Mouse (Mus musculus) intestine, postnatal 0 days (tissue): ENCODE results near the gene Gm10337. TPM values are rescaled to one million over a fixed set of nuclear protein-coding genes. Genes with fewer than 3 reads are reported as not detected.

Experiments used
- ATAC-seq: fragments of 200-750 bp; cut with Nextera tagmentation; 2 replicates; pipeline ENCODE4 v1.8.0; 2017; ENCODE audit warnings: mild to moderate bottlenecking, moderate TSS enrichment, moderate library complexity
- H3K27ac ChIP-seq: fragments of 300-500 bp; sonication (generic); 2 replicates; pipeline ENCODE4 v1.5.1; 2014; ENCODE audit warnings: mild to moderate bottlenecking, low read depth, low read length, moderate library complexity
- H3K27me3 ChIP-seq: fragments of 300-500 bp; sonication (generic); replicated peaks from 2 replicates; pipeline ENCODE4 v1.6.1; 2014; ENCODE audit warnings: low read length, mixed read lengths; ENCODE audit not compliant: control insufficient read depth, insufficient read depth
- H3K36me3 ChIP-seq: fragments of 300-500 bp; sonication (generic); 2 replicates; pipeline ENCODE4 v1.6.1; 2014; ENCODE audit warnings: mild to moderate bottlenecking, moderate library complexity; ENCODE audit not compliant: control insufficient read depth, insufficient read depth
- H3K4me1 ChIP-seq: fragments of 300-500 bp; sonication (generic); replicated peaks from 2 replicates; pipeline ENCODE4 v1.6.1; 2014; ENCODE audit warnings: antibody characterized with exemption, low read length, mixed read lengths; ENCODE audit not compliant: control insufficient read depth, insufficient read depth
- H3K4me2 ChIP-seq: fragments of 300-500 bp; sonication (generic); replicated peaks from 2 replicates; pipeline ENCODE4 v1.6.1; 2014; ENCODE audit warnings: low read depth, mild to moderate bottlenecking, moderate library complexity
- H3K4me3 ChIP-seq: fragments of 300-500 bp; sonication (generic); 2 replicates; pipeline ENCODE4 v1.5.1; 2014; ENCODE audit warnings: low read depth, low read length
- H3K9ac ChIP-seq: fragments of 300-500 bp; sonication (generic); 2 replicates; pipeline ENCODE4 v1.6.1; 2014; ENCODE audit warnings: mild to moderate bottlenecking, low read depth, low read length
- H3K9me3 ChIP-seq: fragments of 300-500 bp; sonication (generic); 2 replicates; pipeline ENCODE4 v1.6.1; 2016; ENCODE audit warnings: mixed run types; ENCODE audit not compliant: control insufficient read depth
- CTCF ChIP-seq: sonication (generic); IDR thresholded peaks from 2 replicates; pipeline ENCODE4 v1.5.1; 2016; ENCODE audit warnings: low read depth, mild to moderate bottlenecking, control low read depth, antibody characterized with exemption, moderate library complexity
- WGBS: fragments of 180-500 bp; shearing (Covaris S2); extraction: QIAGEN DNeasy Blood & Tissue Kit; methylation state at CpG from one replicate; pipeline ENCODE4 v1.1.7; 2014; 5-methylcytosine and 5-hydroxymethylcytosine counted together
- polyA plus RNA-seq: library from polyadenylated mRNA; unstranded; fragments of >200 nt; fragmentation: Nextera tagmentation; extraction: Ambion mirVana; gene quantifications from 2 replicates; pipeline ENCODE4 v1.2.1, GENCODE M21; 2015

Gene Gm10337
- polyA plus RNA-seq, 1 experiment from 2014 or later, result not detected

DNA sequence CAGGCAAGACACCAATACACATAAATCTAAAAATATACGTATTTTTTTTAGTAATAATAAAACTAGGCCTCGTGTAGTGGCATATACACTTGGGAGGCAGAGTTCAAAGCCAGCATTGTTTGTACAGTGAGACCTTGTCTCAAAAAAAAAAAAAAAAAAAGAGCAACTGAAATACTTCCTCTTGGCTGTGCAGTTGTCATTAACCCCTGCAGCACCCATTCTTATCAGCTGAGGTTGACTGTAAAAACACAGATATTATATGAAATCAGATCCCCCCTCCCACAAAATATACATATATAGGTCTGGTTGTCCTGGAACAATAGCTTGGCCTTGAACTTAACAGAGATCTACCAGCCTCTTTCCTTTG is 2.9 kb downstream of the Gm10337 start:
- no peak overlapping the region for H3K9ac ChIP-seq
- TF ChIP-seq CTCF, result no peak
- no peak overlapping the region for H3K4me3 ChIP-seq
- 7% methylated on average over 2 of the region's 2 CpGs for WGBS
- no peak for ATAC-seq
- H3K27ac ChIP-seq, result no peak overlapping the region
- H3K4me2 ChIP-seq, result no peak overlapping the region
- H3K36me3 ChIP-seq, result peaks cover 21% of the 10 kb centered on the region
- H3K27me3 ChIP-seq, result no peaks in the 10 kb centered on the region
- H3K9me3 ChIP-seq, result no peaks in the 10 kb centered on the region
- H3K4me1 ChIP-seq, result no peaks in the 10 kb centered on the region

DNA sequence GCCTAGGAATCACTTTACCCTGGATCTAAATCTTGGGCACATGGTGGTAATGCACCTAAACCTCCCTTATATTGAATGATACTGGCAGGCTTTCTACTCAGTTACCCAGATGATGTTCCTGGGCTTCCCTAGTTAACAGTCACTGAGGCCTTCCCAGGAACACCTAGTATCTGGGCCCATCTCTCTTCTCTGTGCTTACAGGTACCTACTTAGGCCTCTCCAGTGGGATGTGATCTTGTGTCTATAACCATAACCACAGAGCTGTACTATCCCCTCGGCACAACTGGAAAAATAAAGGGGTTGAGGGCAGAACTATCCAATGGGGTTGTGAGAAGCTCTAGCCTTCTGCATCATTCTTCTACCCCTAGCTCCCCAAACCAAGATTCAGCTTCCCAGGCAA is 3.3 kb downstream of the Gm10337 start:
- Histone ChIP-seq H3K4me3 (no peak overlapping the region), H3K36me3 (peaks cover 17% of the 10 kb centered on the region), H3K4me1 (no peaks in the 10 kb centered on the region), H3K4me2 (no peak overlapping the region), H3K9ac (no peak overlapping the region), H3K27ac (no peak overlapping the region), H3K27me3 (no peaks in the 10 kb centered on the region), H3K9me3 (no peaks in the 10 kb centered on the region)
- WGBS, result 80% methylated on average over 1 of the region's 1 CpGs
- ATAC-seq, result no peak
- TF ChIP-seq CTCF, result no peak

DNA sequence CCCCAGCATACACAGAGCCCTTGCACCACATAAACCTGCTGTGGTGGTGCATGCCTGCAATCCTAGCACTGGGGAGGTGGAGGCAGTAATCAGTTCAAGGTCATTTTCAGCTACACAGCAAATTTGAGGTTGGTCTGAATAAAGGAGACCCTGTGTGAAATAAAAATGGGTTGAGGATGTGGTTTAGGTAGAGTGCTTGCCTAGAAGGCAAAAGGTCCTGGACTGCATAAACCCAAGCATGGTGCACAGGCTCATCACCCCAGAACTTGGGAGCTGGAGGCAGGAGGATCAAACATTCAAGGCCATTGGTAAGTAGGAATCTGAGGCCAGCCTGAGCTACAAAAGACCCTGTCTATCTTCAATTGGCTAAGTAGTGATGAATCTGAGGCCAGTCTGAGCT is 4.0 kb downstream of the Gm10337 start:
- Histone ChIP-seq H3K27me3 (no peaks in the 10 kb centered on the region), H3K4me1 (no peaks in the 10 kb centered on the region), H3K4me2 (no peak overlapping the region), H3K4me3 (no peak overlapping the region), H3K9ac (no peak overlapping the region), H3K27ac (no peak overlapping the region), H3K9me3 (no peaks in the 10 kb centered on the region), H3K36me3 (peaks cover 15% of the 10 kb centered on the region)
- no peak for ATAC-seq
- no peak for TF ChIP-seq CTCF

DNA sequence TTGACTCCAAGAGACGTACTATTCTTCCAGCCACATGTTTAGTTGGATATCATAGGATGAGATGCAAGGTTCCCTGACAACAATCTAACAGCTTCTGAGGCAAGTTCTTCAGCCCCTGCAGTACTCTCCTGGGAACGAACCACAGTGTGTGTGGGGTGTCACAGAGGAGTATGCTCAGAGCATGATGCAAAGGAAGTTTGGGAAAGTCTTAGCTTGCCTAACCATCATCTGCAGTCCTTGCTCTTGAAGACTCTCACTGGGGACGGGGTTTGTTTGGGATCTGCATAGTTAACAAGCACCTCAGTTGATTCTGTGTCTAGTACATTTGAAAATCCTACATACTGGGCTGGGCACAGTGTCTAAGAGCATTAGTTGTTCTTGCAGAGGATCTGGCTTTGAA is 4.8 kb downstream of the Gm10337 start:
- H3K4me2 ChIP-seq, result no peak overlapping the region
- no peak overlapping the region for H3K4me3 ChIP-seq
- no peak overlapping the region for H3K27ac ChIP-seq
- H3K4me1 ChIP-seq, result no peaks in the 10 kb centered on the region
- no peak for ATAC-seq
- 84% methylated on average over 3 of the region's 3 CpGs for WGBS
- H3K27me3 ChIP-seq, result no peaks in the 10 kb centered on the region
- H3K9me3 ChIP-seq, result no peaks in the 10 kb centered on the region
- H3K36me3 ChIP-seq, result peaks cover 7% of the 10 kb centered on the region
- no peak overlapping the region for H3K9ac ChIP-seq
- no peak for TF ChIP-seq CTCF

DNA sequence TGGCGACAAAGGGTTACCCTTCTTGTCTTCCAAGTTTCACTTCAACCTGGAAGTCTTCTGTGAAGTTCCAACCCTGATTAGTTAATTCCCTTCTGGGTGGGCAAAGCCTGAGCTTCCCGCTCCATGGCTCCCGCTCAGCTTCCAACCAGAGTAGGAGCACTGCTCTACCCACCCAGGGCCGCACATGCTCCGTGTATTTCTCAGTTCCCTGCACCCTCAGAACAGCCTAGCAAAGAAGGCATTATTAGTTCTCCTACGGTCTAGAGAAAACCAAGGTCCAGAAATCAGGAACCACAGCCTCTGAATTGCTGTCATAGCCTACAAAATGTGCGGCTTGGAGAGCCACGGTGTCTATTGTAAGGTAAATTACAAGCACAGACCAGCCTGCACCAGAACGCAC is 6.6 kb downstream of the Gm10337 start:
- TF ChIP-seq CTCF, result no peak
- peak overlapping the region; percentile 62 for H3K4me3 ChIP-seq
- no peaks in the 10 kb centered on the region for H3K9me3 ChIP-seq
- peak overlapping the region; percentile 96 for H3K4me2 ChIP-seq
- peak overlapping the region; percentile 15; the same call in 1 of the 2 replicates for H3K27ac ChIP-seq
- no peaks in the 10 kb centered on the region for H3K4me1 ChIP-seq
- no peaks in the 10 kb centered on the region for H3K27me3 ChIP-seq
- ATAC-seq, result peak; percentile 17; the same call in 1 of the 2 replicates
- WGBS, result 8% methylated on average over 9 of the region's 9 CpGs
- peak overlapping the region; percentile 41 for H3K9ac ChIP-seq
- no peaks in the 10 kb centered on the region; the same call in 1 of the 2 replicates for H3K36me3 ChIP-seq

DNA sequence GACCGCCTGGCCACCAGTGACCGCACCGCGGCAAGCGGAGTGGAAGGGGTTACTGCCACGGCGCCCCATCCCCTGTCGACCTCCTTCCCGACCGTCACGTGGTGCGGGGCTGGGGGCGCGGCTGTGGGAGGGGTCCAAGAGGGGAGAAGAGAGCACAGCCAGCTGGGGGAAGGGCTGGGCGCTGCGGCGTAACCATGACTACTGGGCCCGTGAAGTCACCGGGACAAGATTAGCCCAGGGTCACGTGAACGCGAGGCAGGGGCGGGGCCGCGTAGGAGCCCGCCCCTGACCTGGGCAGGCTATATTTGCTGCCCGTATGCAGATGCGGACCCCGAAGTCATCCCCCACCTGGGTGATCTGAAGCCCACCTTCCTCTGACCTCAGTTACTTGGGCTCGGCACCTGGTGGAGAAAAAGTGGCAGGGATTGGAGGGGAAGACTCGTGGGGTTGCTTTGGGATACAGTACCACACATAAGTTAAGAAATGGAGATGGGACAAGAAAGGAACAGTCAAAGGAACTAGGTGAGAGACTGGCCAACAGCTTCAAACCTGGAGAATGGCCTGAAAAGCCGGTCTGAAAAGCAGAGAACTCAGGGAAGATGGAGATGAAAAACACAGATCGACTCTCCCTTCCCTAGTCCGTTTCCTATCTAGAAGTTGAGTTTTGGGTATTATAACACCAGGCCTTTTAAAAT is 7.2 kb downstream of the Gm10337 start:
- Histone ChIP-seq H3K36me3 (no peaks in the 10 kb centered on the region), H3K4me2 (peak overlapping the region; percentile 96), H3K9ac (peak overlapping the region; percentile 41), H3K27me3 (no peaks in the 10 kb centered on the region), H3K4me3 (peak overlapping the region; percentile 62), H3K9me3 (no peaks in the 10 kb centered on the region), H3K27ac (peak overlapping the region; percentile 16; the same call in 1 of the 2 replicates), H3K4me1 (no peaks in the 10 kb centered on the region)
- ATAC-seq, result peak; percentile 82
- no peak for TF ChIP-seq CTCF
- 3% methylated on average over 34 of the region's 34 CpGs for WGBS
